Mouse (Mus musculus): ENCODE data around the gene Ptpn21. TPM values are rescaled to one million over a fixed set of nuclear protein-coding genes. Genes with fewer than 3 reads are reported as not detected.

The Ptpn21 gene
- total RNA-seq, 2 experiments from 2014 or later, result 0.58 to 2.2 TPM

DNA sequence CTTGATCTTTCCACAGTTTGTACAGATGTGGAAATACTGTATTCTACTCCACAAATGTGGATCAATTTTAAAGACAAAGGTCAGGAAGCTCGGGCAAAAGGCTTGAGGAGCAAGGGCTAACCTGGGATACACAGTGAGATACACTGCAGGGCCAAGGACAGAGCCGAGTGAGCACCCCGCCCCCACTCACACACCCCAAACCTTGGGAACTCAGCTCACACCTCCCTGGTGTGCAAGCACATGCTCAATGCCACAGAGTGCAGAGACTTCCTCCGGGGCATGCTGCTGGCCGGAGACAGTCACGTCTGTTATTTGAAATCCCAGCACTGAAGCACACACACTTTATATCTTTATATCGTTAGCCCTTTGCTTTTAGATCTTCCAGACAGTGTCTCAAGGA is 11.1 kb downstream of the Ptpn21 start:
- ATAC-seq (replicated peaks; ENCODE audit: low FRiP score, poor library complexity, severe bottlenecking), result no peak

DNA sequence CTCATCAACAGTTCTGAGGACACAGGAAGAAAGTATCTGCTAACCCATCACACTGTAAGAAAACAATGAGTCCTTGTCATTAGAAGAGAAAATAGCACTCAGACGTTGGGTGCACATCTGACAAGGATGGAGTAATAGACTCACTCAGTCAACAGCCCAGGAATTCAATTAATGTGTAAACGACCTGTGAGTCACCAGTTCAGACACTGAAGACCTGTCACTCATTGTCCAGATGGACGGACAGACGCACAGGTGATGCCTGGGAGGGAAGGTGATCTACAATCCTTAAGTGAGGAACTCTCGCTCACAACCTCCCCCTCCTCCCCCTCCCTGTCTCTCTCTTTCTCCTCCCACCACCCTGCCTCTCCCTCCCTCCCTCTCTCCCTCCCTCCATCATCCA is 12.2 kb downstream of the Ptpn21 start:
- no peak for ATAC-seq (replicated peaks; ENCODE audit: low FRiP score, poor library complexity, severe bottlenecking)

- no peak for ATAC-seq (replicated peaks; ENCODE audit: low FRiP score, poor library complexity, severe bottlenecking)
These were observed 13.0 kb downstream of the Ptpn21 start for GRCm38 (mm10) chr12:98724224-98724623.

GRCm38 (mm10) chr12:98721030-98721429 is 16.2 kb downstream of the Ptpn21 start:
- ATAC-seq (replicated peaks; ENCODE audit: low FRiP score, poor library complexity, severe bottlenecking), result no peak

GRCm38 (mm10) chr12:98720628-98721027 is 16.6 kb downstream of the Ptpn21 start:
- ATAC-seq (replicated peaks; ENCODE audit: low FRiP score, poor library complexity, severe bottlenecking), result no peak

GRCm38 (mm10) chr12:98716142-98716541 is 21.1 kb downstream of the Ptpn21 start:
- no peak for ATAC-seq (replicated peaks; ENCODE audit: low FRiP score, poor library complexity, severe bottlenecking)

- no peak for ATAC-seq (replicated peaks; ENCODE audit: low FRiP score, poor library complexity, severe bottlenecking)
These were observed 22.4 kb downstream of the Ptpn21 start for GRCm38 (mm10) chr12:98714757-98715156.

DNA sequence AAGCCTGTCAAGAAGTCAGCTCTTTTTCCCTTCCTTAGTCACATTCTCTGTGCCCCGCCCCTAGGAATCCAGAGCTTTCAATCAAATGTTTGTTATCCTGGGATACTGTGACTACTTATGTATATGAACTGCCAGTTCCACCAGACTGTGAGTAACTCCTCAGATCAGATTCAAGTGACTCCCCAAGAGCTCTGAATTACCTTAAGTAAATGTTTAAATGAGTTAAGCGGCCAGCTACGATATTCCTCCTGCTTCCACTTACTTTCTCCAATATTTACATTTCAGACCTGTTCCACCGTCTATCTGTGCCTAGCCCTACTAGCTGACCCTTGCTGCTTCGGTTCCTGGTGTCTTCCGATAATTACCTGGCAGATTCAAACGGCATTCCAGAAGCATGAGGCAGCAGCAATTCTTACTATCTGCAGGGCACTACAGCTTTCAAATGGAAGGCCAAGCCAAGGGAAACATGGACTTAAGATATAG is 23.5 kb downstream of the Ptpn21 start:
- ATAC-seq (replicated peaks; ENCODE audit: low FRiP score, poor library complexity, severe bottlenecking), result no peak

- no peak for ATAC-seq (replicated peaks; ENCODE audit: low FRiP score, poor library complexity, severe bottlenecking)
These were observed 24.4 kb downstream of the Ptpn21 start for GRCm38 (mm10) chr12:98712819-98713218.

DNA sequence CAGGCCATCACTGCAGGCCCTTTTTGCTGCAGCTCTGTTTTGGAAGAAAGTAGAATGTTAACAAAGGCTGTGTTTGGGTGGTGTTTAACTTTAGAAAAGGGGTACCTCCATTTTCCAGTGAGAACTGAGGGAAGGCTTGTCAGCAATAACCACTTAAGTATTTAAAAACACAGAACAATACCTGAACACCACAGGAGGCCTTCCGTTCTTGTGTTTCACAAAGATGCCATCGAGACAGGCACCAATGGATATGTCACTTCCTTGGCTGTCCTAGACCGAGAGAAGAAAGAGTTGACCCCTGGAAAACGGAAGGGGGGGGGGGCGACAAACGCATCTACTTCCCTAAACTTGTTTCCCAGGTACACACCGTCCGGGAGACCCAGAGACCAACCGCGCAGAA is 33.2 kb downstream of the Ptpn21 start:
- ATAC-seq (replicated peaks; ENCODE audit: low FRiP score, poor library complexity, severe bottlenecking), result no peak

DNA sequence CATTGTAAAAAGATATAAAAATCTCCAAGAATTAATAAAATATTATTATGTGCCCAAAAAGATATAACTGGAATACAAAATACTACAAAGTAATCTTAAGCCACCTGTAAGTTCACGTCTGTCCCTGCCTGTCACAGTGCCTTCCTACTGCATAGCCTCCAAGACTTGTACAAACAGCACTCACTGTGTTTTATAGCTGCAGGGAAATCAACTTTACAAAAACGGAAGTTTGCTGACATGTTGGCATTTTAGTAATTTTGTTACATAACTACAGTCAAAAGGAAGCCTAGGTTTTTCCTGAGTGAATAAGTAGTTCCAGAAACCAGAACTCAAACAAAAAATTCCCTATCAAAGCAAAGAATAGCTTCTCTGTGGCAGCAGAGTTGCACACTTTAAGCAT is 33.7 kb downstream of the Ptpn21 start:
- ATAC-seq (replicated peaks; ENCODE audit: low FRiP score, poor library complexity, severe bottlenecking), result no peak

GRCm38 (mm10) chr12:98701564-98701963 is 35.6 kb downstream of the Ptpn21 start:
- ATAC-seq (replicated peaks; ENCODE audit: low FRiP score, poor library complexity, severe bottlenecking), result no peak

DNA sequence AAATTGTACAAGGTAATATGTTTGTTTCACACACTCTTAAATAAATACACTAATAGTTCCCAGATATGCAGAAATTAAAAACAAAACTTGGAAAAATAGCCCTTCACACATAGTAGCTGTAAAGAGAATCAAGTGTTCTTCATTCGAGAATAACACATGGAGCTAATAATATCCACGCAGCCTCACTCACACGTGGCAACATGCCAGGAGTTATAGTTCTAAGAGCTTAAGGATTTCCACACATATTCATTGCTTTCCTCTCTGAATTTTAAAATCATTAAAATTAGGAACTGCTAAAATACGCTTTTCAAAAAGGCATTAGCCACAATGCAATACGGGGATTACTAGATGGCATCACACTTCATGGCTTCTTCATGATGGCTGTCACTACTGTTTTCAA is 40.0 kb downstream of the Ptpn21 start:
- no peak for ATAC-seq (replicated peaks; ENCODE audit: low FRiP score, poor library complexity, severe bottlenecking)

GRCm38 (mm10) chr12:98690230-98690629 is 47.0 kb downstream of the Ptpn21 start:
- ATAC-seq (replicated peaks; ENCODE audit: low FRiP score, poor library complexity, severe bottlenecking), result no peak

DNA sequence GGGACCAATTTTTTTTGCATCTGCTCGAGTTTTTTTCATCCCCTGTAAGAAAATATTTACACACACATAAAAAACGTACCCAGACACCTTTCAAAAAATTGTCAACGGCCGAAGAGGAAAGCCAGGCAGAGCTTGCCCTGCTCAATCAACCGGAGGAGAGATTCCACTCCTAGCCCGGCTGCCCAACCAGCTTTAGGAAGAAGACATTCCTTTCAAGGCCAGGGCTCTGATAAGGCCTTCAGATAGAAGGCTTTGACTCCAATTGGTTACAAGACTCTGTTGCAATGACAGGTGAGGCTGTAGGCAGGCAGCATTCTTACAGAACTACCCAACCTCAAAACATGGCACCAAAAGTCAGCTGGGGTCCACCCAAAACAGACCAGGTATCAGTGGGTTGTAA is 53.6 kb downstream of the Ptpn21 start:
- no peak for ATAC-seq (replicated peaks; ENCODE audit: low FRiP score, poor library complexity, severe bottlenecking)

GRCm38 (mm10) chr12:98683171-98683570 is 54.0 kb downstream of the Ptpn21 start:
- ATAC-seq (replicated peaks; ENCODE audit: low FRiP score, poor library complexity, severe bottlenecking), result no peak

GRCm38 (mm10) chr12:98682196-98682595 is 55.0 kb downstream of the Ptpn21 start:
- ATAC-seq (replicated peaks; ENCODE audit: low FRiP score, poor library complexity, severe bottlenecking), result no peak

DNA sequence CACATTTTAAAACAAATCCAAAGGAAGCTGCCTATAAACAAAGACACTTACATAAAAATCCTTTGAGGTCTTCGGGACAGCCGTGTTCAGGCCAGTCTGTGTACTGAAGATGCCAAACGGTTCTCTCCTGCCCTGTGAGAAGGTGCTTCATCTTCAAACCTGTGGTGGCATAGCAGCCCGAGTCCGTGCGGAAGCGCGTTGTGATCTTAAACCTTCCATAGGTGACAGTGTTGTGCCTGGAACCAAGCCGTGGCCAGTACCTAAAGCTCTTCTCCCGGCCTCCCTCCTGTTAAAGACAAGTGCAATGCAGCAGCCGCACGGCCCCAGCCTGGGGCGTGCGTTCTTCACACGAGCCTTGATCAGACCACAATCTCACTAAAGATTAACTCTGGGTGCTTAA is 57.3 kb downstream of the Ptpn21 start:
- ATAC-seq (replicated peaks; ENCODE audit: low FRiP score, poor library complexity, severe bottlenecking), result no peak

DNA sequence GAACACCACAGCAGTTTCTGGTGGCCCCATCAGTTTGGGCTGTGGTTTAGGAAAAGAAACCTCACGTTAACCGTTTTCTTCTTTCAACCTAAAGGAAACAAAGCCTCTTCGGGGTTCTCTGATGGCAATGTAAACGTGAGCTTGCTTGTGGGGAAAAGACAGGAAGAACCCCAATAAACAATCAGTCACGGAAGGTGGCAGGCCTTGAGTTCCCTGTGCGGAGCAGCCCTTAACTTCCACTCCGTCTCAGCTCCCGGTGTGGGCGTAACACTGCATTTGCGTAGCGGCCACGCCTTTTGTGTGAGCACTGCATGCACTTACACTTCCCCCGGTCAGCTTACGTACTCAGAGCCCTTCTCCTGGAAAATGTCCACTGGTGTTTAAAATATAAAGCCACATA is 59.9 kb downstream of the Ptpn21 start:
- ATAC-seq (replicated peaks; ENCODE audit: low FRiP score, poor library complexity, severe bottlenecking), result no peak

- ATAC-seq (replicated peaks; ENCODE audit: low FRiP score, poor library complexity, severe bottlenecking), result no peak
These were observed 60.3 kb downstream of the Ptpn21 start for GRCm38 (mm10) chr12:98676861-98677260.

- ATAC-seq (replicated peaks; ENCODE audit: low FRiP score, poor library complexity, severe bottlenecking), result peak; percentile 90
These were observed 62.5 kb downstream of the Ptpn21 start for GRCm38 (mm10) chr12:98674627-98675143.

GRCm38 (mm10) chr12:98673879-98674278 is 63.3 kb downstream of the Ptpn21 start:
- ATAC-seq (replicated peaks; ENCODE audit: low FRiP score, poor library complexity, severe bottlenecking), result no peak
